Mouse (Mus musculus): ENCODE measurements at regions not wholly inside any gene's neighbourhood (a gene's known extent, or its start where the extent isn't known, plus 50 kb on each side); places are given as distances from the start of the nearest gene placed in this dataset.

GRCm38 (mm10) chr7:113106731-113107130, 100.5 kb upstream of the Arntl start:
- intact Hi-C loops (cut with DNase I) = no loop called here
- Histone ChIP-seq H3K27ac (no peak overlapping the region), H3K4me3 (no peak overlapping the region)
- no peak for TF ChIP-seq CTCF (IDR thresholded peaks at IDR 0.05)
- DNase-seq (ENCODE audit: extremely low spot score in 1 of 2, low spot score in 2 of 2) = no peak

- intact Hi-C loops (cut with DNase I) = no loop called here
- H3K4me3 ChIP-seq = no peak overlapping the region
- no peak for TF ChIP-seq CTCF (IDR thresholded peaks at IDR 0.05)
- no peak for DNase-seq (ENCODE audit: extremely low spot score in 1 of 2, low spot score in 2 of 2)
- H3K27ac ChIP-seq = no peak overlapping the region
Measured at GRCm38 (mm10) chr7:113107965-113108364, 99.3 kb upstream of the Arntl start.

GRCm38 (mm10) chr7:113108442-113109000, 98.7 kb upstream of the Arntl start:
- Histone ChIP-seq H3K27ac (no peak overlapping the region), H3K4me3 (no peak overlapping the region)
- TF ChIP-seq CTCF (IDR thresholded peaks at IDR 0.05) = no peak
- DNase-seq (ENCODE audit: extremely low spot score in 1 of 2, low spot score in 2 of 2) = no peak
- intact Hi-C loops (cut with DNase I) = no loop called here

- intact Hi-C loops (cut with DNase I) = no loop called here
- no peak overlapping the region for H3K27ac ChIP-seq
- no peak; the same call in 1 of the 2 replicates for TF ChIP-seq CTCF (IDR thresholded peaks at IDR 0.05)
Measured at GRCm38 (mm10) chr7:113109481-113109880, 97.8 kb upstream of the Arntl start.

GRCm38 (mm10) chr7:113110867-113111508, 96.3 kb upstream of the Arntl start:
- Histone ChIP-seq H3K27ac (no peak overlapping the region), H3K4me3 (no peak overlapping the region)
- intact Hi-C loops (cut with DNase I) = no loop called here
- no peak for DNase-seq (ENCODE audit: extremely low spot score in 1 of 2, low spot score in 2 of 2)
- TF ChIP-seq CTCF (IDR thresholded peaks at IDR 0.05) = no peak

More at GRCm38 (mm10) chr7:113109481-113109880, 97.8 kb upstream of the Arntl start:
- no peak for DNase-seq (ENCODE audit: extremely low spot score in 1 of 2, low spot score in 2 of 2)
- no peak overlapping the region for H3K4me3 ChIP-seq

GRCm38 (mm10) chr7:113113266-113113893, 93.9 kb upstream of the Arntl start:
- intact Hi-C loops (cut with DNase I) = no loop called here
- H3K27ac ChIP-seq = no peak overlapping the region
- no peak for TF ChIP-seq CTCF (IDR thresholded peaks at IDR 0.05)
- H3K4me3 ChIP-seq = no peak overlapping the region
- DNase-seq (ENCODE audit: extremely low spot score in 1 of 2, low spot score in 2 of 2) = no peak

GRCm38 (mm10) chr7:113117599-113117998, 89.7 kb upstream of the Arntl start:
- DNase-seq (ENCODE audit: extremely low spot score in 1 of 2, low spot score in 2 of 2) = no peak
- Histone ChIP-seq H3K27ac (no peak overlapping the region), H3K4me3 (no peak overlapping the region)
- intact Hi-C loops (cut with DNase I) = no loop called here
- no peak for TF ChIP-seq CTCF (IDR thresholded peaks at IDR 0.05)

GRCm38 (mm10) chr7:113121911-113122319, 85.3 kb upstream of the Arntl start:
- no peak overlapping the region for H3K4me3 ChIP-seq
- no peak overlapping the region for H3K27ac ChIP-seq
- no peak for TF ChIP-seq CTCF (IDR thresholded peaks at IDR 0.05)
- intact Hi-C loops (cut with DNase I) = no loop called here
- DNase-seq (ENCODE audit: extremely low spot score in 1 of 2, low spot score in 2 of 2) = peak in 1 of 2 experiments; percentile 28

GRCm38 (mm10) chr7:113126010-113126409, 81.3 kb upstream of the Arntl start:
- peak; percentile 43 for TF ChIP-seq CTCF (IDR thresholded peaks at IDR 0.05)
- intact Hi-C loops (cut with DNase I) = no loop called here
- no peak for DNase-seq (ENCODE audit: extremely low spot score in 1 of 2, low spot score in 2 of 2)

GRCm38 (mm10) chr7:113130552-113130951, 76.7 kb upstream of the Arntl start:
- H3K4me3 ChIP-seq = no peak overlapping the region
- no peak overlapping the region for H3K27ac ChIP-seq
- intact Hi-C loops (cut with DNase I) = loop anchor here (10.0 kb wide), 3 partner anchors 656 to 756 kb away; no protein-coding TSS in a partner anchor
- DNase-seq (ENCODE audit: extremely low spot score in 1 of 2, low spot score in 2 of 2) = no peak
- no peak for TF ChIP-seq CTCF (IDR thresholded peaks at IDR 0.05)

More at GRCm38 (mm10) chr7:113126010-113126409, 81.3 kb upstream of the Arntl start:
- H3K4me3 ChIP-seq = no peak overlapping the region
- H3K27ac ChIP-seq = no peak overlapping the region

- H3K27ac ChIP-seq = no peak overlapping the region
- H3K4me3 ChIP-seq = no peak overlapping the region
- intact Hi-C loops (cut with DNase I) = loop anchor here (1.0 to 10.0 kb wide), 4 partner anchors 212 to 757 kb away; no protein-coding TSS in a partner anchor
- peak; percentile 80 to 87 for DNase-seq (ENCODE audit: extremely low spot score in 1 of 2, low spot score in 2 of 2)
- peak; percentile 87 for TF ChIP-seq CTCF (IDR thresholded peaks at IDR 0.05)
Measured at GRCm38 (mm10) chr7:113131945-113132538, 75.2 kb upstream of the Arntl start.

GRCm38 (mm10) chr7:113133891-113134290, 73.4 kb upstream of the Arntl start:
- intact Hi-C loops (cut with DNase I) = loop anchor here (10.0 kb wide), 3 partner anchors 659 to 759 kb away; no protein-coding TSS in a partner anchor

More at GRCm38 (mm10) chr7:113133891-113134290, 73.4 kb upstream of the Arntl start:
- Histone ChIP-seq H3K4me3 (no peak overlapping the region), H3K27ac (no peak overlapping the region)
- TF ChIP-seq CTCF (IDR thresholded peaks at IDR 0.05) = no peak
- no peak for DNase-seq (ENCODE audit: extremely low spot score in 1 of 2, low spot score in 2 of 2)
